Mouse (Mus musculus) forelimb bud, embryonic 11.5 days (tissue): ENCODE data around the gene Gm12216.

Experiments used
- DNase-seq: peaks from one replicate; pipeline ENCODE4 v3.0.0-alpha.2; 2012; ENCODE audit warnings: low read depth, low spot score

Gm12216 gene

DNA sequence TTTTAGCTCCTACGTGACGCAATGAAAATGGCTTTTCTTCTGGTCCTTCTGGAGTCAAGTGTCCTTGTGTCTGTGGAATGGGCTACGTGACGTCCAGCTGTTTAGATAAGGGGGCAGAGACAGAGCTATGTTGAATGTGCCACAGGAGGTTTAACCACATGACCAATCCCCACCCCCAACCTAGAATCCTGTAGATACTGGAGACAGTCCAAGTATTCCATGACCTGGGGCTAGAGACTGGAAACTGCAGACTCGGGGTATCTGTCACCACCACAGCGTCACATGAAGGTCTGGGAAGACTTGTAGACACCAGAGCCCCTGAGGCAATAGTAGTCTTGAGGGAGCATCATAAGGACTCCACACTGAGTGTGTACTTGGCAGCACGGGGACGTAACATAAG lies 63.2 kb downstream of the Gm12216 start:
- no peak for DNase-seq

DNA sequence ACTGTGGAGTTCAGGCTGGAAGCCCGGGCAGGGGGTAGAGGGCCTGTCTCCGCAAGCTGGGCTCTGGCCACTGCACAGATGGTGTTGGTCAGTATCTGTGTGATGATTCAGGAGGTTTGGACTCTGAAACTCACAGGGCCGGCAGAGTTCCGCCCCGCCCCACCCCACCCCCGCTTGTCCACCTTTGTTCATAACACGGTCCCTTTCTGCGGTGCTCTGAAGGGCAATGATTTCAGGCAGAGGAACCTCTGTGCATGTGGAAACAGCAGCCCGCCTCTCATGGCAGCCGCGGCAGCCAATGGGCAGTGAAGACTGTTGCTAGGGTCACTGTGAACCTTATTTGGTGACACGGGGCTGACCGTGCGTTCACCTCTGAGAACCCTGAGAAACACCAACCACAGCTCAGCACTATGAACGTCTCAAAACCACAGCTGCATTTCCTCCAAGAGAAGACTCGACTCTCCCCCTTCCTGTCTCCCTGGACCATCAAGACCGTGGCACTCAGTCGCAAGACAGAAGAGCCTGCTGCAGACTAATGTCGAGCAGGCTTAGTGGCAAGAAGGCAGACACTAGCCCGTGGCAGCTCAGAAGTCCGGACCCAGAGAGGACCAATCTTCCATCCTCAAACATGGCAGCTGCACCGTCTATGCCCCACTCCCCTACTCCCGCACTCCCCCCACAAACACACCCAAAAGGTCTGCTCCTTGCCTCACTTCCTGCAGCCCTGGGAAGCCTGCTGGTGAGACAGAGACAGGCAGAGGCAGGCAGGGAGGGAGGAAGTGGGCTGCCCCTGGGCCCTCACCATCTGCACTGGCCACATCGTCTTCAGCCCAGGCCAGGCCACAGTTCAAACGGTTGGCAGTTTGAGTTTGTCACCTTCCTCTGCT lies 64.1 kb downstream of the Gm12216 start:
- no peak for DNase-seq

DNA sequence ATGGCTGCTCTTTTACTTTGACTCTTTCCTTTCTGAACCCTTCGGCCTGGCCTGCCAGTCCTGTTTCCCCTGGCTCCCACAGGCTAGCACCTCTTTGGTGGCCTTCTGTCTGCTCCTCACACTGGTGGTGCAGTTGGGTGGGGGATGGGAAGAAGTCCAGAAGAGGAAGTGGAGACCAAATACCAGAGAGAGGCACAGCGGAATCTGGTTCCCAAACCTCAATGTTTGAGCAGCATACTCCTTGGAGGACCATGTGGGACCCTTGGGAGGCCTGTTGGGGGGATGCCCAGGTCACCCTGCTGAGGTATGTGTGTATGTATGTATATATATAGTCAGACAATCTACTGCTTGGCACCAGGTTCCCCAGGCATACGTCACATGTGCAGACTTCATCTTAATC lies 65.0 kb downstream of the Gm12216 start:
- DNase-seq = no peak

DNA sequence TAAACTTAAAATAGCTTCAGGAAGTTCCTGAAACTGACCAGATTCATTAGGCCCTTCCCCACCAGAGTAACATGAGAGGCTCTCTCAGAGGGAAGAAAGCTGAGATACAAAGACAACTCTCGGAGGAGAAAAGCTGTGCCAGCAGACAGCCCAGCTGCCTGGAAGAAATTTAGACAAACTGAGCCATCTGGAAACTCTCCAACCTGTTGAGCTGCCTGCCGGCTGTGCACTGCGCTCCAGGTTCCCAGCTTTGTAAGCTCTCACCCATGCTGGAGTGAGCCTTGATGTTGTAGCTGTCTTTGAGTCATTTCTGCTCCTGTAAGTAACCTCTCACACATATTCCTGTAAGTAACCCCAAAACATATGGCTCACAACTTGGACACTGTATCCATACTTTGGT lies 66.1 kb downstream of the Gm12216 start:
- DNase-seq = no peak

DNA sequence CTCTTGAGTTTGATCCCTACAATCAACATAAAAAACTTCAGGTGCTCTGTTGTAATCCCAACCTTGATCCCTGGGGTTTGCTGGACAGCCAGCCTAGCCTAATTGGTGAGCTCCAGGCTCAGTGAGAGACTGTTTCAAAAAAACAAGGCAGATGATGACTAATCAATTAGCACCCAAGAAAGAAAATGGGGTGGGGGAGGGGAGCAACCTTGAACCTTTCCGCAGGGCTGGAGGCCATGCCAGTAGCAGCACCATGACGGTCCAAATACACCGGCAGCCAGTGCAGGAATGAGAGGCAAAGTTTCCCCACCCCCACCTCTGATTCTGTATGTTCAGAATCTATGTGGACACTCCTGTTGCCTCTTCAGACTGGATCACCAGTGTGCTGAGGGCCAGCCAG lies 69.8 kb downstream of the Gm12216 start:
- no peak for DNase-seq

DNA sequence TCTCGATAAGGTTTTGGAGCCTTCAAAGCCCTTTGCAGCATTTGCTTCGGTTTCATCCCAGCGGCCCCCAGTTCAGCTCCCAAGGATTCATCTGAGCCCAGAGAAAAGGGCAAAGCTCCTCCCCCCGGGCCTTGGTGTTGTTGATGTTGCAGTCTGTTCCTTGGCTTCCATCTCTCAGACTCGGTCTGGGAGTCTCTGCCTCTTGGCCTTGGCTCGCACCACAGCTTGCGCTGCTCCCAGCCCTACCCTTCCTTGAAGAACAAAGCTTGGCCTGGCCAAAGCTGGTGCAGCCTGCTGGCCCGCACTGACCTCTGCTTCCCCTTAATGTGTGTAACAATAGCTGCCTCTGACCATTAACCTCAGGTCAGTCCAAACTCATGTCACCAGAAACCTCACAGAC lies 70.9 kb downstream of the Gm12216 start:
- DNase-seq = no peak

DNA sequence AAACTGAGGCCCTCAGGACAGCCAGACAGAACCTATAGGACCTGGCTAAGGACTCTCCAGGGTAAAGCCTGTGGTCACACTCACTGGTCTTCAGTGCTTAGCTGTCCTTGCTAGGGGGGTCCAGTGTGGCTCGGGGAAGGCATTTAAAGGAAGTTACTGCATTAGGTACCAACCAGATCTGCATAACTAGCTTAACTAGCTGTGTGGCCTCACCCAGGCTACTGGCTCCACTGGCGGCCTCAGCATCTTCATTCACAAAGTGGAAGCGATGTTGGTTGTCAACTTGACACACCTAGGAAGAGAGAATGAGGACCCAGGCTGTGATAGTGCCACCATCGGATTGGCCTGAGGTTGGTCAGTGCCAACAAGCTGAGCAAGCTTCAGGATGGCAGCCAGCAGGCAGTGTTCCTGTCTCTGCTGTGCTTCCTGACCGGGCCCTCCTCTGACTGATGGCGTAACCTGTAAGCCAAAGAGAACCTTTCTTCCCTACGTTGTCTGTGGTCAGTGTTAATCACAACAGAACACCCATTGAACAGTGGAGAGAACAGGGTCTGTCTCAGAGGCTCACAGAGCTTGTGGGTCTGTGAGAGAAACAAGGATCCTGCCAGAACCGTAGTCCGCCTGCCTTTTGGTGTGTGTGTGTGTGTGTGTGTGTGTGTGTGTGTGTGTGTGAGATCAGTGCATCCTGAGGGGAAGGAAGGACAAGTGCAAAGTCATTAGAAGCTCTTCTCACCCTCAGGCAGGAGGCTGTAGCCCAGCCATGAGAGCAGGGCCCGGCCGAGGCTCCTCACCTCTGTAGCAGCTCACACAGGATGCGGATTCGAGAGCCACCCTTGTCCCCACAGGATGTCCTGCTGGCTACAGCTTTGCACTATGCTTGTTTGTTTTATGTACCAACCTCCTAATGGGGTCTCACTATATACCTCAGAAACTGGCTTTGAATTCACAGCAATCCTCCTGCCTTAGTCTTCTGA lies 72.7 kb downstream of the Gm12216 start:
- DNase-seq = no peak

DNA sequence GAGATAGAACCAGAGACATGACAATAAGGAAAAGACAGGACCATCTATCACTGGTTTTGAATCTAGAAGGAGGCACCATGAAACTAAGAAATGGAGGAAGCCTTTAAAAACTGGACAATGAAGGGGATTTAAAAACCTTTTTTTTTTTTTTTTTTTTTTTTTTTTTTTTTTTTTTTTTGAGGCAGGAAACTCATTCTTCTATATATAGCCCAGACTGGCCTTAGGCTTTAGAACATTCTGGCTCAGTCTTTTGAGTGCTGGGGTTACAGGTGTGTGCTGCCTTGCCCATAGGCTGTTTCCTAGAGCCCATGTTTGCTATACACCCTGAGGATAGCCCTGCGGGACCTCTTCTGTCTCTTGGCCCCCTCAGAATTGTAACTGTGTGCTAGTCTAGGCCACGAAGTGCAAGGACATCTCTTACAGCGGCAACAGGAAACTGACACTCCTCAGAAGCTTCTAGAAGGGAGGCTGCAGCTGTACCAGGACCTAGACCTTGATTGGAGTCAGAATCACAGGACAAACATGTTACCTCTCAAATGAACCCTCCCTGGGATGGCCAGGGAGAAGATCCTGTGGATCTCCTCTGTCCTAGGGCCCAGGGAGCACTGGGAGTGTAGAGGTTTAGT lies 73.6 kb downstream of the Gm12216 start:
- no peak for DNase-seq

DNA sequence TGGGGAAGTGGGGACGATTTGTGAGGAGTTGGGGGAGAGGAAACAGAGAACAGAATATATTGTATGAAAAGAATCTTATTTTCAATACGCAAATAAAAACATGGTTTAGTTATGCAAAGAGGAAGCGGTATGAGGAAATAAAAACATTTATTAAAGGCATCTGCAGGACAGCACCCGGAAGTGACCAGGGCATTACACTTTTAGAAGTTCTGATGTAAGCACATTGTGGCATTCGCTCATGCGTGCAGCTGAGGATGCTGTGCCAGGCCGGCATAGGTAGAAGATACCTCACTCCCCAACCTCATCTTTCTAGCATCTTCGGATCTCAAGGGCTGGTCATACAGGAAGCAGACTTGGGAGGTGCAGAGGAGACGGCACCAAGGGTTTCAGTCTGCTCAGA lies 75.8 kb downstream of the Gm12216 start:
- no peak for DNase-seq

DNA sequence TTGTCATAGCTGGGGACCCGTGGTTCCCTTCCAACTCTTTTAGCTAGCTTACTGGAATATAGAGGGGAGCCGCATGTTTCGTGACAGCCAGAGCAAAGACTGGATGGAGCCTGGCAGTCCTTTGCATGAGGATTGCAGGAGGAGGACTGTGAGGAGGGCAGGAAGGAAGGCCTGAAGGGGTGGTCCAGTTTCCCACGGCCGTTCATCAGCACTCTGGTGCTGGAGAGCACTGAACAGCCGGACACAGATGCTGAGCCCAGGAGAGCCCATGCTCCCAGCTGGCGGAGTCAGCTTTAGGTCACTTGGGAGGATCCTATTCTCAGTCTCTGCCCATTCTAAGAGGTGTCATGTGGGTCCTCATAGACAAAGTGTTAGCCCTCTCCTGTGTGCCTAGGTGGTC lies 77.1 kb downstream of the Gm12216 start:
- DNase-seq = no peak

DNA sequence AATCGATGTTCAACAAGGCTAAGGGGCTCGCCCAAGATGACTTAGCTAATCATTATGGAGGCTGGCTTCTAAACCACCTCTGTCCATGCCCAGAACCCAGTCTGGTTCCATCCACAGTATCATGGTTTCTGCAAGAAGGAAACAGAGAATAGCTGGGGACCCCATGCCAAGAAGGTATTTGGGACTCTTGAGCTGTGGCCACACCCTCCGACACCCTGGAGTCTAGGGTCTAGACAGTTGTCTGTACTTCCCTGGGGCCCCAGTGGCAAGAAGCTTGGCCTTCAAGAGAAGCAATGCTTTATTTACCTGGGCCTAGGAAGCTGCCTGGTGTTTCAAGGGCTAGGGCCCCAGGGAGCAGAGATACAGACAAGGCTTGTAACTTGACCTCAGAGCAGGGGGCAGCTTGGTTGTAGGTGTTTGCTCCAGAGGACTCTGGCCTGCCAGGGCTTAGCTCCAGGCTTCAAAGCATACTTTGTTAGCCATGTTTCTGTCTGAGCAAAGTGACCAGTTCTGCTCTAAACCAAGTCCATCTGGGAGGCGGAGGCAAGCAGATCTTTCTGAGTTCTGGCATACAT lies 77.8 kb downstream of the Gm12216 start:
- DNase-seq = no peak

DNA sequence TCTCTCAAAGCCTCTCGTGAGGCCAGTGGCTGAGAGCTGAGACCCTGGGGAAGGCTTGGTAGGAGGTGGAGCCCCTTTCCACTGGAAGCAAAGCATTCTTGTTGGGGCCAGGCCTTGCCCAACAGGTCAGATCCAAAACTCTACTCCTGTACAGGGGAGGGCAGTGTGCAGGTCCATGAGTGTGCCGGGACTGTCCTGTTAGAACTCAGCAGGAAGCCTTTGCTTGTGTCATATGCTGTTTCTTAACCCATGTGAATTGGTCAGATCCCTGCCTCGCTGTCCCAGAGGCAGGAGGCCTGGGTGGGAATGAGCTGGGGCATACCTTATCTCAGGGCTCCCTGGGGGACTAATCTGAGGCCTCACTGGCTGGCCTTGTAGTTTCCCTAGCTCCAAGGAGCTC lies 78.8 kb downstream of the Gm12216 start:
- DNase-seq = no peak

DNA sequence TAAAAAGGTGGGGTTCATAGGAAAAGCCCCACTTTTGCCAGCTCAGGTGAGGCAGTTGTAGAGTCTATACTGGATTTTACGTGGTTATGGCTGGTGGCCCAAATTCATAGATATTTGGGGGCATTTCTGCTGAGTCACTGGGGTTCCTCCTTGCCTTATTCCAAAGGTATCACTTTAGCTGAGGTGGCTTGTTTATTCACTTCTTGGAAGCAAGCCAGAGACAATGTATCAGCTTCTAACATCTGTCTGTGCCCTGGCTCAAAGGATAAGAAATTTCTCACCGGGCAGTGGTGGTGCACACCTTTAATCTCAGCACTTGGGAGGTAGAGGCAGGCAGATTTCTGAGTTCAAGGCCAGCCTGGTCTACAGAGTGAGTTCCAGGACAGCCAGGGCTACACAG lies 79.2 kb downstream of the Gm12216 start:
- no peak for DNase-seq

DNA sequence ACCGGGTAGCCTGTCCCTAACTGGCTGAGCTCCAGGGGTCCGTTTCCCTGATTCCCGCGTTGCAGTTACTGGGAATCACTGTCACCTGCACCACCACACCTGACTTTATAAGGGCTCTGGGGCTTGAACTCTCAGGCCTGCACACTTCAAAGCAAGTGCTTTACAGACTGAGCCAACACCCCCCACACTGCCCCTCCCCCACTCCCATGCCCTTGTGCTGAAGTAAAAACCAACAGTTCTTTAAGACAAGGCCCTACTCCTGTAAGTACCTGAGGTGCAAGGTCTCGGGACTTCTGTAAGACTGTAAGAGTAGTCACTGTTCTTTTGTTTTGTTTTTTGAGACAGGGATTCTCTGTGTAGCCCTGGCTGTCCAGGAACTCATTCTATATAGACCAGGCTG lies 80.6 kb downstream of the Gm12216 start:
- DNase-seq = no peak

DNA sequence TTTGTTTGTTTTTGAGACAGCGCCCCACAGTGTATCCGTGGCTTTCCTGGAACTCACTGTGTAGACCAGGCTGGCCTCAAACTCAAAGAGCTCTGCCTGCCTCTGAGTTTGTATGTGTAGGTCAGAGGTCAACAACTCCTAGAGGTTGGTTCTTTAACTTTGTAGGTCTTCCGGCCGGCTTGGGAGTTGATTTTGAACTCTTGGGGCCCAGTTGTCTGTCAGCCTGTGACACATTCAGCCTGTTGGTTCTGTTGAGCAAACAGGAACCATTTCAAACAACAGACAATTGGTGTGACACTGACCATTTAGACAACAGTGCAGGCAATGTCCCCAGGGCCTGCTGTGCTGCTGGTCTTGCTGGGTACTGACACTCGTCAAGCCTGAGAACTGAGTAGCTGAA lies 81.3 kb downstream of the Gm12216 start:
- DNase-seq = no peak

DNA sequence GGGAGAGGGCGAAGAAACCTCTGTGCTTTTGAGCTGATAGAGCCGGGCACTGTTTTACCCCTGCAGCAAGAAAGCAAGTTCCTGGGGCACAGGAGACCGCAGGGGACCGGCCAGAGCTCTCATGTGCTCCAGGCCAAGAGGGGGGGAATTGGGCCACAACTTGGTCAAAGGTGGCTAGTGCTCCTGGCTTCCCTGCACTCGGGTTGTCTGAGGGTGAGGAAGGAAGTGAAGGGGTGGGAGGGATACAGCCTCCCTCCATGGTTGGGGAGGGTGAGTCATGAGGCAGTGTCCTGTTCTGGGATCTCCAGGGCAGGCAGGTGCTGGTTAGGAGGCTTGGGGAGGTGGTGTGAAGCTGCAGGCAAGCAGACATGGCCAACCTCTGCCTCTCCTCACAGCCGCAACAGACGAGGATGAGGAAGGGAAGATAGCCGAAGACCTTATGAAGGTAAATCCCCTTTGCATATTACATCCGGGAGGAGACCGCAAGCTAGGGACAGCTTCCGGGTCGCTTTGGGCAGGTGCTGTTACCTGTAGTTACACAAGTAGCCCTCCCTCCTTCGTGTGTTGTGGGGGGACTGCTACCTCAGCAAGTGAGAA lies 84.3 kb downstream of the Gm12216 start:
- DNase-seq = no peak

DNA sequence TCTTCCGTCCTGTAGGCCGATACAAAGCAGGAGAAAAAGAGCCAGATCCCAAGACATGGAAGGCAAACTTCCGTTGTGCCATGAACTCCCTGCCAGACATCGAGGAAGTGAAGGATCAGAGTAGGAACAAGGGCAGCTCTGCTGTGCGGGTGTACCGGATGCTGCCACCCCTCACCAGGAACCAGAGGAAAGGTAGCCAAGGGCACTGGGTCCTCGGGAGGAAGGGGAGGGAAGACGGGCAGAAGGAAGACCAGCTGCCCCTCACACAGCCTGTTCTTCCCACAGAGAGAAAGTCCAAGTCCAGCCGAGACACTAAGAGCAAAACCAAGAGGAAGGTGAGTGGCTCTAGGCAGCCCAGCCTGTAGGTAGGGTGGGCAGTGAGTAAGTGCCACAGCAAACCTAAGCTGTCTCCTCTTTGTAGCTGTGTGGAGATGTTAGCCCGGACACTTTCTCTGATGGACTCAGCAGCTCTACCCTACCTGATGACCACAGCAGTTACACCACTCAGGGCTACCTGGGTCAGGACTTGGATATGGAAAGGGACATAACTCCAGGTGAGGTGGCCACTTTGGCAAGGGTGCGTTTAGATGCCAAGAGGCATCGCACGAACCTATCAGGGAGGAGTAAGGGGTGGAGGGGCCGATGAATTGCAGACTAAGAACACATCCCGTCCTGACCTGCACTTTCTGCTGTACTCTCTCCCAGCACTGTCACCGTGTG lies 85.3 kb downstream of the Gm12216 start:
- no peak for DNase-seq

DNA sequence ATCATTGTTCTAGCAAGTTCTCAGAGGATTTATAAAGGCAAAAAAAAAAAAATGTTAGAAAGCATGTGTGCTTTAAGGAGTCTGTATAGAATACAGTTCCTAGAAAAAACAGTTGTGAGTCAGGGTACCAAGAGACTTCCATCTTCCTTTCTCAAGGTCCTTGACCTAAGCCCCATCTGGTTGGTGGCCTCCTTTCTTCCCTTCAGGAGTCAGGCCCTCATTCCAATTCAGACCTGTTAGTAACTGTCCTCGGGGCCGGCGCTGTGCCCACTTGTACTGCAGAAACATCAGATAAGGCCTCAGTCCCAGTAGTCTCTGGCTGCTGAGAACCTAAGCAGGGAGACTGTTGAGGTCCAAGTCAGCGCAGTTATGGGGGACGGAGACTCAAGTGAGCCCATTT lies 86.0 kb downstream of the Gm12216 start, which contains the start of gene Gm17334:
TSS of gene Gm17334 (minus strand) at position 101 of the 400 bp plus-strand sequence.
- no peak for DNase-seq

DNA sequence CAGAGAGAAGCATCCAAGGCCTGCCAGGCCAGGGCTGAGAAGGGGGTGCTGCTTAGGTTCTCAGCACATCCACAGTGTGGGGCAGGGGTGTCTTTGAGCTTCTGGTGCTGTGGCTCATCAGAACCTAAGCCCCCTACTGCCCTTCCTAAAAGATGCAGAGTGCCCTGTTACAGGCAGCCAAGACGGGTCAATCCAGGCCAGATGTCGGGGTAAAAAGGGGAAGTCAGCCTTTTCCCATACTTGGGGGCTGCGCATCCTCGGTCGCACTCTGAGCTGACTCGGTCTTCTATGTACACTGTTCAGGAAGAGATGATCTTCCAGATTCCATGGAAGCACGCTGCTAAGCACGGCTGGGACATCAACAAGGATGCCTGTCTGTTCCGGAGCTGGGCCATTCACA lies 86.5 kb downstream of the Gm12216 start:
- no peak for DNase-seq

DNA sequence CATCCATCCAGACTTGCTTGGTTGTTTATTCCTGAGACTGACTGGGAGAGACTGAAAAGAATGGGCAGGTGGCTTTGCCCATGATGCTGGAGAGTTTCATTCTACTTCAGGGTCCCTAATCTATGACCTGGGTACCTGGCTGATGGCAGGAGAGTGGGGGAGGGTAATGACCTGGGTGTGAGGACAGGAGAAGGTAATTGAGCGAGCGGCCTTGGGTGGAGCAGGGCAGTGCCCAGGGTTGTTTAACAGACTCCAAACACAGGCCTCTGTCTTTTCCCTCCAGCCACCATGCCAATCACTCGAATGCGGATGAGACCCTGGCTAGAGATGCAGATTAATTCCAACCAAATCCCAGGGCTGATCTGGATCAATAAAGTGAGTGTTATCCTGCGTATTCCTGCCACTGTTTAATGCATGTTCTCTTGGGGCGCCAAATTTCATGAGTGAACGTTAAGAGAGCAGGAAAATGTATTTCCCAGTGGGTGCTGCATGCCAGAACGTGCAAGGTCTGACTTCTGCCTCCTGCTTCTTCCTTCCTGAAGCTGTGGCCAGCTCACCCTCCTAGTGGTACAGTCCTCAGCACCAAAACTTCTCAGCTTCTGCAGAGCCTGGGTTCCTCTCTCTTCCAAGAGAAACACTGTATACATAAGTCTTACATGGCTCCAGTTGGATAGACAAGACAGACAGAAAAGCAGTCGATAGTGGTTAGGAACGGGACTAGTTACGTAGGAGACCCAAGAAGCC lies 87.9 kb downstream of the Gm12216 start:
- DNase-seq = no peak
